Mouse (Mus musculus): ENCODE data around the gene Fam162a.
"Not testable (repeated sequence)": the region's sequence is repeated elsewhere in the genome, so short reads cannot be mapped to it uniquely, and the experiment has no call there.

GRCm38 (mm10) chr16:36097813-36098499 lies 26.6 kb upstream of the Fam162a start:
- TF ChIP-seq CTCF (IDR thresholded peaks at IDR 0.05; ENCODE audit: extremely low read depth, insufficient read depth, insufficient read length, insufficient replicate concordance); POLR2A (IDR thresholded peaks at IDR 0.05; ENCODE audit: low read depth, low read length): not testable (repeated sequence)
